Mouse (Mus musculus) kidney, adult 2 months (tissue): Measurements from ENCODE around the gene Slc4a5. TPM values are rescaled to one million over a fixed set of nuclear protein-coding genes. Genes with fewer than 3 reads are reported as not detected.

Experiments used
- DNase-seq: peaks from one replicate; pipeline ENCODE4 v3.0.0; 2021
- H3K27ac ChIP-seq: fragments of 200-500 bp; 2 replicates; pipeline ENCODE4 v1.5.1; 2012; ENCODE audit warnings: low read depth, low read length, control low read depth, inconsistent platforms; ENCODE audit not compliant: insufficient read depth
- H3K27me3 ChIP-seq: fragments of 200-500 bp; replicated peaks from 2 replicates; pipeline ENCODE4 v1.6.1; 2012; ENCODE audit warnings: mild to moderate bottlenecking, moderate library complexity, low read length, inconsistent platforms; ENCODE audit not compliant: control insufficient read depth, insufficient read depth
- H3K36me3 ChIP-seq: fragments of 200-500 bp; 2 replicates; pipeline ENCODE4 v1.6.1; 2012; ENCODE audit warnings: mild to moderate bottlenecking, moderate library complexity, low read length, inconsistent platforms; ENCODE audit not compliant: control insufficient read depth, insufficient read depth
- H3K4me1 ChIP-seq: fragments of 200-500 bp; 2 replicates; pipeline ENCODE4 v1.6.1; 2011; ENCODE audit warnings: low read length; ENCODE audit not compliant: control insufficient read depth, insufficient read depth
- H3K4me3 ChIP-seq: fragments of 200-500 bp; 2 replicates; pipeline ENCODE4 v1.5.1; 2011; ENCODE audit warnings: mild to moderate bottlenecking, low read depth, low read length, control low read depth; ENCODE audit not compliant: insufficient read depth
- CTCF ChIP-seq: fragments of 200-500 bp; conservative IDR thresholded peaks from 2 replicates; pipeline ENCODE4 v1.5.1; 2011; ENCODE audit warnings: low read depth, mild to moderate bottlenecking, control low read depth, low read length, moderate library complexity, mixed read lengths; ENCODE audit not compliant: insufficient read depth, insufficient read length
- POLR2A ChIP-seq: fragments of 200-500 bp; IDR thresholded peaks from one replicate; pipeline ENCODE4 v1.6.1; 2011; ENCODE audit warnings: low read depth, low read length, control low read depth
- WGBS: fragments of 180-500 bp; shearing (Covaris S2); methylation state at CpG from one replicate; pipeline ENCODE4 v1.1.7; 2018; 5-methylcytosine and 5-hydroxymethylcytosine counted together
- polyA plus RNA-seq: library from polyadenylated mRNA; depleted of rRNA; stranded (reverse); fragments of >200 nt; gene quantifications from 2 replicates; pipeline ENCODE4 v1.2.3, GENCODE M21; 2012

Slc4a5 gene
- polyA plus RNA-seq, 1 experiment: 3.3 TPM

- no peak for DNase-seq
- TF ChIP-seq POLR2A (no peak), CTCF (no peak)
- Histone ChIP-seq H3K4me1 (no peaks in the 10 kb centered on the region), H3K4me3 (no peak overlapping the region), H3K27me3 (no peaks in the 10 kb centered on the region), H3K36me3 (no peaks in the 10 kb centered on the region), H3K27ac (no peak overlapping the region)
- 95% methylated on average over 11 of the region's 11 CpGs for WGBS
These were observed 91.6 kb downstream of the Slc4a5 start for GRCm38 (mm10) chr6:83311206-83311605.

GRCm38 (mm10) chr6:83312021-83312420, 92.4 kb downstream of the Slc4a5 start:
- H3K27me3 ChIP-seq: no peaks in the 10 kb centered on the region
- 68% methylated on average over 7 of the region's 7 CpGs for WGBS
- peak; percentile 51 for DNase-seq
- no peak overlapping the region for H3K27ac ChIP-seq
- no peak overlapping the region for H3K4me3 ChIP-seq
- no peaks in the 10 kb centered on the region for H3K4me1 ChIP-seq
- TF ChIP-seq CTCF: no peak
- TF ChIP-seq POLR2A: no peak
- H3K36me3 ChIP-seq: no peaks in the 10 kb centered on the region

- WGBS: 91% methylated on average over 8 of the region's 8 CpGs
These were observed 92.9 kb downstream of the Slc4a5 start for GRCm38 (mm10) chr6:83312514-83312913.

GRCm38 (mm10) chr6:83315293-83315692, 95.7 kb downstream of the Slc4a5 start:
- no peaks in the 10 kb centered on the region for H3K36me3 ChIP-seq
- H3K27ac ChIP-seq: no peak overlapping the region
- no peaks in the 10 kb centered on the region for H3K4me1 ChIP-seq
- TF ChIP-seq POLR2A: no peak
- TF ChIP-seq CTCF: no peak
- no peaks in the 10 kb centered on the region for H3K27me3 ChIP-seq
- DNase-seq: no peak
- H3K4me3 ChIP-seq: no peak overlapping the region

More at GRCm38 (mm10) chr6:83312514-83312913, 92.9 kb downstream of the Slc4a5 start:
- H3K27ac ChIP-seq: no peak overlapping the region
- TF ChIP-seq CTCF (no peak), POLR2A (no peak)
- no peaks in the 10 kb centered on the region for H3K36me3 ChIP-seq
- H3K4me1 ChIP-seq: no peaks in the 10 kb centered on the region
- DNase-seq: no peak
- no peaks in the 10 kb centered on the region for H3K27me3 ChIP-seq
- no peak overlapping the region for H3K4me3 ChIP-seq

GRCm38 (mm10) chr6:83316022-83316421, 96.4 kb downstream of the Slc4a5 start:
- DNase-seq: peak; percentile 10
- no peak overlapping the region for H3K4me3 ChIP-seq
- no peak for TF ChIP-seq CTCF
- TF ChIP-seq POLR2A: no peak
- no peaks in the 10 kb centered on the region for H3K27me3 ChIP-seq
- H3K27ac ChIP-seq: no peak overlapping the region
- no peaks in the 10 kb centered on the region for H3K4me1 ChIP-seq
- H3K36me3 ChIP-seq: no peaks in the 10 kb centered on the region
- WGBS: 11% methylated on average over 10 of the region's 10 CpGs

GRCm38 (mm10) chr6:83317108-83317741, 97.6 kb downstream of the Slc4a5 start:
- Histone ChIP-seq H3K4me1 (no peaks in the 10 kb centered on the region), H3K27me3 (no peaks in the 10 kb centered on the region), H3K4me3 (peak overlapping the region; percentile 72), H3K27ac (no peak overlapping the region), H3K36me3 (no peaks in the 10 kb centered on the region)
- TF ChIP-seq CTCF (peak; percentile 60), POLR2A (no peak)
- whole genome bisulfite sequencing: under 1% methylated on average over 52 of the region's 52 CpGs
- peak; percentile 96 for DNase-seq

GRCm38 (mm10) chr6:83321927-83322326, 102.3 kb downstream of the Slc4a5 start:
- 62% methylated on average over 1 of the region's 1 CpGs for WGBS
- Histone ChIP-seq H3K36me3 (no peaks in the 10 kb centered on the region), H3K4me1 (peaks cover 4% of the 10 kb centered on the region; the same call in 1 of the 2 replicates), H3K27me3 (no peaks in the 10 kb centered on the region), H3K27ac (no peak overlapping the region), H3K4me3 (no peak overlapping the region)
- DNase-seq: no peak
- TF ChIP-seq CTCF: no peak

- peaks cover 6% of the 10 kb centered on the region; the same call in 1 of the 2 replicates for H3K4me1 ChIP-seq
- H3K27me3 ChIP-seq: no peaks in the 10 kb centered on the region
- DNase-seq: no peak
- H3K36me3 ChIP-seq: no peaks in the 10 kb centered on the region
- TF ChIP-seq CTCF (no peak), POLR2A (no peak)
- no peak overlapping the region for H3K27ac ChIP-seq
- no peak overlapping the region for H3K4me3 ChIP-seq
- WGBS: 85% methylated on average over 2 of the region's 2 CpGs
These were observed 103.2 kb downstream of the Slc4a5 start for GRCm38 (mm10) chr6:83322794-83323193.
